Mouse (Mus musculus): ENCODE measurements at regions not wholly inside any gene's neighbourhood (a gene's known extent, or its start where the extent isn't known, plus 50 kb on each side); places are given as distances from the start of the nearest gene placed in this dataset.

- H3K9me3 ChIP-seq (ENCODE audit: control insufficient read depth, low read length): no peaks in the 10 kb centered on the region; the same call in 1 of the 2 replicates
- H3K9ac ChIP-seq (ENCODE audit: low read depth, low read length): no peak overlapping the region
- 79% methylated on average over 2 of the region's 2 CpGs for WGBS
- no peaks in the 10 kb centered on the region for H3K36me3 ChIP-seq (ENCODE audit: control insufficient read depth, insufficient read depth, low read length)
- H3K4me1 ChIP-seq (ENCODE audit: control insufficient read depth, insufficient read depth, low read length): no peaks in the 10 kb centered on the region
- H3K27me3 ChIP-seq (ENCODE audit: control insufficient read depth, insufficient read depth, low read length): no peaks in the 10 kb centered on the region
- no peak for ATAC-seq (ENCODE audit: low FRiP score, low TSS enrichment)
- no peak overlapping the region for H3K27ac ChIP-seq (ENCODE audit: low read depth, low read length)
- H3K4me3 ChIP-seq (ENCODE audit: low read length): no peak overlapping the region
- no peak overlapping the region for H3K4me2 ChIP-seq (replicated peaks; ENCODE audit: low read depth, low read length)
Observed at GRCm38 (mm10) chr11:63671816-63672215, 250.3 kb downstream of the Hs3st3b1 start.

- H3K36me3 ChIP-seq (ENCODE audit: control insufficient read depth, insufficient read depth, low read length): no peaks in the 10 kb centered on the region
- no peak overlapping the region for H3K4me2 ChIP-seq (replicated peaks; ENCODE audit: low read depth, low read length)
- H3K4me1 ChIP-seq (ENCODE audit: control insufficient read depth, insufficient read depth, low read length): no peaks in the 10 kb centered on the region
- no peak overlapping the region for H3K27ac ChIP-seq (ENCODE audit: low read depth, low read length)
- ATAC-seq (ENCODE audit: low FRiP score, low TSS enrichment): no peak
- no peaks in the 10 kb centered on the region for H3K27me3 ChIP-seq (ENCODE audit: control insufficient read depth, insufficient read depth, low read length)
- no peak overlapping the region for H3K9ac ChIP-seq (ENCODE audit: low read depth, low read length)
- H3K9me3 ChIP-seq (ENCODE audit: control insufficient read depth, low read length): no peaks in the 10 kb centered on the region; the same call in 1 of the 2 replicates
- WGBS: 88% methylated on average over 11 of the region's 11 CpGs
- no peak overlapping the region for H3K4me3 ChIP-seq (ENCODE audit: low read length)
Observed at GRCm38 (mm10) chr11:63677921-63678320, 244.2 kb downstream of the Hs3st3b1 start.

- 84% methylated on average over 17 of the region's 17 CpGs for WGBS
- no peak overlapping the region for H3K4me2 ChIP-seq (replicated peaks; ENCODE audit: low read depth, low read length)
- H3K4me3 ChIP-seq (ENCODE audit: low read length): no peak overlapping the region
- no peaks in the 10 kb centered on the region for H3K36me3 ChIP-seq (ENCODE audit: control insufficient read depth, insufficient read depth, low read length)
- no peak for ATAC-seq (ENCODE audit: low FRiP score, low TSS enrichment)
- H3K4me1 ChIP-seq (ENCODE audit: control insufficient read depth, insufficient read depth, low read length): no peaks in the 10 kb centered on the region
- no peaks in the 10 kb centered on the region; the same call in 1 of the 2 replicates for H3K9me3 ChIP-seq (ENCODE audit: control insufficient read depth, low read length)
- H3K27ac ChIP-seq (ENCODE audit: low read depth, low read length): no peak overlapping the region
- H3K27me3 ChIP-seq (ENCODE audit: control insufficient read depth, insufficient read depth, low read length): no peaks in the 10 kb centered on the region
- H3K9ac ChIP-seq (ENCODE audit: low read depth, low read length): no peak overlapping the region
Observed at GRCm38 (mm10) chr11:63678382-63678905, 243.6 kb downstream of the Hs3st3b1 start.

GRCm38 (mm10) chr11:63679491-63679890 is 242.6 kb downstream of the Hs3st3b1 start:
- Histone ChIP-seq H3K9me3 (ENCODE audit: control insufficient read depth, low read length) (no peaks in the 10 kb centered on the region; the same call in 1 of the 2 replicates), H3K27me3 (ENCODE audit: control insufficient read depth, insufficient read depth, low read length) (no peaks in the 10 kb centered on the region), H3K4me1 (ENCODE audit: control insufficient read depth, insufficient read depth, low read length) (no peaks in the 10 kb centered on the region), H3K4me3 (ENCODE audit: low read length) (no peak overlapping the region), H3K36me3 (ENCODE audit: control insufficient read depth, insufficient read depth, low read length) (no peaks in the 10 kb centered on the region), H3K27ac (ENCODE audit: low read depth, low read length) (no peak overlapping the region), H3K4me2 (replicated peaks; ENCODE audit: low read depth, low read length) (no peak overlapping the region), H3K9ac (ENCODE audit: low read depth, low read length) (no peak overlapping the region)
- ATAC-seq (ENCODE audit: low FRiP score, low TSS enrichment): no peak
- 65% methylated on average over 4 of the region's 4 CpGs for WGBS

GRCm38 (mm10) chr11:63684228-63684980 is 237.7 kb downstream of the Hs3st3b1 start:
- no peaks in the 10 kb centered on the region for H3K36me3 ChIP-seq (ENCODE audit: control insufficient read depth, insufficient read depth, low read length)
- WGBS: 51% methylated on average over 11 of the region's 11 CpGs
- no peak overlapping the region for H3K9ac ChIP-seq (ENCODE audit: low read depth, low read length)

GRCm38 (mm10) chr11:63691041-63691440 is 231.0 kb downstream of the Hs3st3b1 start:
- Histone ChIP-seq H3K4me1 (ENCODE audit: control insufficient read depth, insufficient read depth, low read length) (no peaks in the 10 kb centered on the region), H3K27me3 (ENCODE audit: control insufficient read depth, insufficient read depth, low read length) (no peaks in the 10 kb centered on the region), H3K36me3 (ENCODE audit: control insufficient read depth, insufficient read depth, low read length) (no peaks in the 10 kb centered on the region), H3K9me3 (ENCODE audit: control insufficient read depth, low read length) (no peaks in the 10 kb centered on the region), H3K4me2 (replicated peaks; ENCODE audit: low read depth, low read length) (no peak overlapping the region), H3K27ac (ENCODE audit: low read depth, low read length) (no peak overlapping the region), H3K4me3 (ENCODE audit: low read length) (no peak overlapping the region), H3K9ac (ENCODE audit: low read depth, low read length) (no peak overlapping the region)
- 47% methylated on average over 4 of the region's 4 CpGs for WGBS
- no peak for ATAC-seq (ENCODE audit: low FRiP score, low TSS enrichment)

More at GRCm38 (mm10) chr11:63684228-63684980, 237.7 kb downstream of the Hs3st3b1 start:
- no peaks in the 10 kb centered on the region for H3K9me3 ChIP-seq (ENCODE audit: control insufficient read depth, low read length)
- no peaks in the 10 kb centered on the region for H3K27me3 ChIP-seq (ENCODE audit: control insufficient read depth, insufficient read depth, low read length)
- no peak overlapping the region for H3K4me3 ChIP-seq (ENCODE audit: low read length)
- ATAC-seq (ENCODE audit: low FRiP score, low TSS enrichment): no peak
- no peak overlapping the region for H3K27ac ChIP-seq (ENCODE audit: low read depth, low read length)
- H3K4me2 ChIP-seq (replicated peaks; ENCODE audit: low read depth, low read length): no peak overlapping the region
- H3K4me1 ChIP-seq (ENCODE audit: control insufficient read depth, insufficient read depth, low read length): no peaks in the 10 kb centered on the region

- Histone ChIP-seq H3K27ac (ENCODE audit: low read depth, low read length) (no peak overlapping the region), H3K4me1 (ENCODE audit: control insufficient read depth, insufficient read depth, low read length) (0 out of 2 replicates have a peak, but pooled peaks cover 2% of the 10 kb centered on the region), H3K27me3 (ENCODE audit: control insufficient read depth, insufficient read depth, low read length) (no peaks in the 10 kb centered on the region), H3K4me3 (ENCODE audit: low read length) (no peak overlapping the region), H3K9ac (ENCODE audit: low read depth, low read length) (no peak overlapping the region), H3K4me2 (replicated peaks; ENCODE audit: low read depth, low read length) (no peak overlapping the region), H3K36me3 (ENCODE audit: control insufficient read depth, insufficient read depth, low read length) (no peaks in the 10 kb centered on the region), H3K9me3 (ENCODE audit: control insufficient read depth, low read length) (no peaks in the 10 kb centered on the region)
- 82% methylated on average over 12 of the region's 12 CpGs for WGBS
- no peak for ATAC-seq (ENCODE audit: low FRiP score, low TSS enrichment)
Observed at GRCm38 (mm10) chr11:63704995-63705580, 217.0 kb downstream of the Hs3st3b1 start.

GRCm38 (mm10) chr11:63706057-63706456 is 216.0 kb downstream of the Hs3st3b1 start:
- 68% methylated on average over 8 of the region's 8 CpGs for WGBS
- H3K9ac ChIP-seq (ENCODE audit: low read depth, low read length): no peak overlapping the region
- 0 out of 2 replicates have a peak, but pooled peaks cover 2% of the 10 kb centered on the region for H3K4me1 ChIP-seq (ENCODE audit: control insufficient read depth, insufficient read depth, low read length)
- H3K36me3 ChIP-seq (ENCODE audit: control insufficient read depth, insufficient read depth, low read length): no peaks in the 10 kb centered on the region
- no peak for ATAC-seq (ENCODE audit: low FRiP score, low TSS enrichment)
- no peak overlapping the region for H3K4me2 ChIP-seq (replicated peaks; ENCODE audit: low read depth, low read length)
- no peak overlapping the region for H3K27ac ChIP-seq (ENCODE audit: low read depth, low read length)
- no peaks in the 10 kb centered on the region for H3K27me3 ChIP-seq (ENCODE audit: control insufficient read depth, insufficient read depth, low read length)
- no peak overlapping the region for H3K4me3 ChIP-seq (ENCODE audit: low read length)
- H3K9me3 ChIP-seq (ENCODE audit: control insufficient read depth, low read length): no peaks in the 10 kb centered on the region

- 41% methylated on average over 5 of the region's 5 CpGs for WGBS
- H3K4me3 ChIP-seq (ENCODE audit: low read length): no peak overlapping the region
- no peak overlapping the region for H3K4me2 ChIP-seq (replicated peaks; ENCODE audit: low read depth, low read length)
- H3K27ac ChIP-seq (ENCODE audit: low read depth, low read length): no peak overlapping the region
- H3K9me3 ChIP-seq (ENCODE audit: control insufficient read depth, low read length): no peaks in the 10 kb centered on the region
- no peak for ATAC-seq (ENCODE audit: low FRiP score, low TSS enrichment)
- H3K27me3 ChIP-seq (ENCODE audit: control insufficient read depth, insufficient read depth, low read length): no peaks in the 10 kb centered on the region
- H3K9ac ChIP-seq (ENCODE audit: low read depth, low read length): no peak overlapping the region
- H3K4me1 ChIP-seq (ENCODE audit: control insufficient read depth, insufficient read depth, low read length): peaks cover 3% of the 10 kb centered on the region; the same call in 1 of the 2 replicates
- no peaks in the 10 kb centered on the region for H3K36me3 ChIP-seq (ENCODE audit: control insufficient read depth, insufficient read depth, low read length)
Observed at GRCm38 (mm10) chr11:63707093-63707492, 215.0 kb downstream of the Hs3st3b1 start.
